Mouse (Mus musculus) embryonic facial prominence, embryonic 12.5 days (tissue): Measurements from ENCODE around the gene Arid5b. TPM values are rescaled to one million over a fixed set of nuclear protein-coding genes. Genes with fewer than 3 reads are reported as not detected.

Experiments
- ATAC-seq: fragments of 200-750 bp; cut with Nextera tagmentation; 2 replicates; pipeline ENCODE4 v1.8.0; 2017; ENCODE audit not compliant: insufficient number of reproducible peaks, insufficient read depth, low FRiP score, low TSS enrichment
- H3K27ac ChIP-seq: fragments of 300-500 bp; sonication (generic); 2 replicates; pipeline ENCODE4 v1.5.1; 2016; ENCODE audit warnings: mild to moderate bottlenecking
- H3K27me3 ChIP-seq: fragments of 300-500 bp; sonication (generic); 2 replicates; pipeline ENCODE4 v1.6.1; 2016; ENCODE audit warnings: mild to moderate bottlenecking, moderate library complexity
- H3K36me3 ChIP-seq: fragments of 300-500 bp; sonication (generic); 2 replicates; pipeline ENCODE4 v1.6.1; 2016; ENCODE audit warnings: mild to moderate bottlenecking
- H3K4me1 ChIP-seq: fragments of 300-500 bp; sonication (generic); 2 replicates; pipeline ENCODE4 v1.6.1; 2016
- H3K4me2 ChIP-seq: fragments of 300-500 bp; sonication (generic); replicated peaks from 2 replicates; pipeline ENCODE4 v1.6.1; 2016; ENCODE audit warnings: mild to moderate bottlenecking, moderate library complexity
- H3K4me3 ChIP-seq: fragments of 300-500 bp; sonication (generic); 2 replicates; pipeline ENCODE4 v1.5.1; 2016; ENCODE audit warnings: mild to moderate bottlenecking
- H3K9ac ChIP-seq: fragments of 300-500 bp; sonication (generic); 2 replicates; pipeline ENCODE4 v1.6.1; 2016; ENCODE audit warnings: mild to moderate bottlenecking, moderate library complexity
- H3K9me3 ChIP-seq: fragments of 300-500 bp; sonication (generic); 2 replicates; pipeline ENCODE4 v1.6.1; 2016; ENCODE audit warnings: mild to moderate bottlenecking, moderate library complexity
- WGBS: fragments of 180-500 bp; shearing (Covaris S2); methylation state at CpG from one replicate; pipeline ENCODE4 v1.1.7; 2016; 5-methylcytosine and 5-hydroxymethylcytosine counted together
- polyA plus RNA-seq: library from polyadenylated mRNA; unstranded; fragments of >200 nt; fragmentation: Nextera tagmentation; extraction: Ambion mirVana; gene quantifications from 2 replicates; pipeline ENCODE4 v1.2.1, GENCODE M21; 2016

Arid5b gene
- polyA plus RNA-seq, 1 experiment from 2014 or later, result 50.9 TPM

DNA sequence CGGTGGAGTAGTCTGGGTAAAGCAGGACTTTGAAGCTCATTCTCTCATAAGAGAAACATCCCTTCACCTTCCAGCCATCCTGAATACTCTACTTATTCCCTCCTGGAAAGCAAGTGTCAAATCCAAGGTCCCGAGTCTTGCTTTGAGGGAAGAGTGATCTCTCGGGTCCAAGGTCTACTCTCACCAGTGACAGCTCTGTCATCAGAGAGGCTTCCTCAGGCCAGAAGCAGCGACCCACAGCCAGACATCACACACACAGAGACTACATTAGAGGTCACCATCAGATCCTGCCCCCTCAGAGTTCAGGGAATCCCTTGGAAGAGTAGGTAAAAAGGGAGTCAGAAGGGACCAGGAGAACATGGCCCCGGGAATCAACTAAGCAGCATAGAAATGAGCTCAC, 140.4 kb downstream of the Arid5b start:
- Histone ChIP-seq H3K4me2 (no peak overlapping the region), H3K9ac (no peak overlapping the region), H3K4me3 (no peak overlapping the region), H3K9me3 (no peaks in the 10 kb centered on the region), H3K36me3 (peaks cover 10% of the 10 kb centered on the region; the same call in 1 of the 2 replicates), H3K4me1 (peaks cover 31% of the 10 kb centered on the region), H3K27me3 (no peaks in the 10 kb centered on the region), H3K27ac (no peak overlapping the region)
- ATAC-seq, result no peak
- WGBS, result 94% methylated on average over 5 of the region's 5 CpGs

DNA sequence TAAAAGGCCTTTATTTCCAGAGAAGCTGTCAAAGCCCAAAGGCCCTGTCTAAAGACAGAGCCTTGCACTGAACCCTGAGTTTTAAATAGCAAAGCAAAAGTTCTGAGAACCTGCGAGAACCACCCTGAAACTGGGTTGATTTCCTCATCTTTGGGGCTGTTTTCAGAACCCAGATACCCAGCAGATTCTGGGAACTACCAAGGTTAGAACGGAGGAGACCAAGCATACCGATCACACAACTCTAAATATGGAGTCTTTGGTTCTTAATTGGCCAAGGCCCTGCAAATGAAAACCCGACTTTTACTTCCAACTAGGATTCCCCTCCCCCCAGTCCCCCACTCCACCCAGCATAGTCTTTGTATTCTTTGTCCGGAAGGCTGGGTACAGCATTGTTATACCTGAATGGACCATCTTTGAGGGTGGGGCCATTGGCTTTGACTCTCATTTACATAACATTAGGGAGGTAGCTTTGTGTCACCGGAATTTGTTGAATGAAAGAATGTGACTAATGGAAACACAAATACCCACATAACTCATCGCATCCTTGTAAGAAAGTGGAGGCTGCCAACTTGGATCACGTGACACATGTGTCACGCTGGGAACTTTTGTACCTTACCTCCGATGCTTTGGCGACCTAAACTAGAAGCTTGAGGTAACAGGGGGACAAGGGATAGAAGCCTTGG, 141.2 kb downstream of the Arid5b start:
- no peak overlapping the region for H3K4me3 ChIP-seq
- no peak overlapping the region for H3K9ac ChIP-seq
- WGBS, result 60% methylated on average over 11 of the region's 11 CpGs
- H3K4me1 ChIP-seq, result peaks cover 31% of the 10 kb centered on the region
- no peaks in the 10 kb centered on the region for H3K27me3 ChIP-seq
- no peak for ATAC-seq
- H3K9me3 ChIP-seq, result no peaks in the 10 kb centered on the region
- peak overlapping the region; percentile 56 for H3K4me2 ChIP-seq
- peak overlapping the region; percentile 79 for H3K27ac ChIP-seq
- peaks cover 18% of the 10 kb centered on the region; the same call in 1 of the 2 replicates for H3K36me3 ChIP-seq

DNA sequence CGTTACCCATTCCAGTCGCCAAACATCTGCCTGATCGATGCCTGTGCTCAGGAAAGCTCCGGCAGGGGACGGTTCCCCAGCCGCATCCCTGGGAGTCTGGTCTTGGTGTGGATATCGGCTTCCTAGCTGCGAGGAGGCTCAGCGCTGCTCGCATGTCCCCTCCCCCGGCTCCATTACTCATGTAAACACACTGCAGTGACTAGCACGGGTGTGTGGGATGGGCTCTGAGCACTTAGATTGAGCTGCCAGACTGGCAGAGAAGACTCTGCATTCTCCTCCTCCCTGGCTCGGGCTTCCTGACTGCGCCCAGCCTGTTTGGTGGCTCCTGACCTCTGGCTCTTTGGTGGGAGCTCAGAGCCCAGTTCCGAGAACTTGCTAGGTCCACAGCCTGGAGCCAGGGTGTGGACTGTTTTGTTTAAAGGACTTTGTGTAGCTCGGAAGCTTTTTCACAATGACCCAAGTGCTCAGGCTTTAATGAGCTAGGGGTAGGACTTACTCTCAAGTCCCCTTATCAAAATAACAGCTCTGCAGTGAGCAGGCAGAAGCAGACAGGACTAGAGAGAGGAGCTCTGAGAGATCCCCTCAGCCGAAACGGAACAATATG, 142.0 kb downstream of the Arid5b start:
- peak overlapping the region; percentile 27 for H3K4me3 ChIP-seq
- 0 out of 2 replicates have a peak overlapping the region, but pooled peaks have one; percentile 31 for H3K9ac ChIP-seq
- H3K27me3 ChIP-seq, result no peaks in the 10 kb centered on the region
- peak overlapping the region; percentile 79 for H3K27ac ChIP-seq
- peak; percentile 88 for ATAC-seq
- 2% methylated on average over 18 of the region's 18 CpGs for WGBS
- H3K4me1 ChIP-seq, result peaks cover 31% of the 10 kb centered on the region
- no peaks in the 10 kb centered on the region for H3K9me3 ChIP-seq
- peaks cover 25% of the 10 kb centered on the region; the same call in 1 of the 2 replicates for H3K36me3 ChIP-seq
- H3K4me2 ChIP-seq, result peak overlapping the region; percentile 56

DNA sequence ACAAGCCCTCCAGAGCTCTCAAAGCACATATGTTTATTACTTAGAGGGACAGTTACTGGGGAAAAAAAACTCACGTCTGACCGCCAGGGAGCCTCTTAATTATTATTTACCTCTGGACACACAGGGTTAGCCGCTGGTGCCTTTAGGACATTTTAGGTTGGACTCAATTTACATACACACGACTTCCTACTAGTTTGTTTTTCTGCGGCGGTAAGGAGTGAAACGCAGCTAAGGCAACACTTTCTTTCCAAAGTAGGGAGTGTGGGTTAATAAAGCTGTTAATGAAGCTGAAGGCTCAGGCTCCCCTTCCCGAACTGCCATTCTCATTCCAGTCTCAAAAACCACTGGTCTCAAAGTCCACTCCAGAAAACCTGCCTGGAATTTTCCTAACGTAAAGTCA, 142.5 kb downstream of the Arid5b start:
- no peaks in the 10 kb centered on the region for H3K27me3 ChIP-seq
- H3K36me3 ChIP-seq, result peaks cover 25% of the 10 kb centered on the region; the same call in 1 of the 2 replicates
- H3K4me2 ChIP-seq, result peak overlapping the region; percentile 56
- peak overlapping the region; percentile 27 for H3K4me3 ChIP-seq
- H3K9me3 ChIP-seq, result no peaks in the 10 kb centered on the region
- ATAC-seq, result no peak
- WGBS, result 1% methylated on average over 9 of the region's 9 CpGs
- H3K9ac ChIP-seq, result 0 out of 2 replicates have a peak overlapping the region, but pooled peaks have one; percentile 31
- peaks cover 31% of the 10 kb centered on the region for H3K4me1 ChIP-seq
- H3K27ac ChIP-seq, result peak overlapping the region; percentile 79

DNA sequence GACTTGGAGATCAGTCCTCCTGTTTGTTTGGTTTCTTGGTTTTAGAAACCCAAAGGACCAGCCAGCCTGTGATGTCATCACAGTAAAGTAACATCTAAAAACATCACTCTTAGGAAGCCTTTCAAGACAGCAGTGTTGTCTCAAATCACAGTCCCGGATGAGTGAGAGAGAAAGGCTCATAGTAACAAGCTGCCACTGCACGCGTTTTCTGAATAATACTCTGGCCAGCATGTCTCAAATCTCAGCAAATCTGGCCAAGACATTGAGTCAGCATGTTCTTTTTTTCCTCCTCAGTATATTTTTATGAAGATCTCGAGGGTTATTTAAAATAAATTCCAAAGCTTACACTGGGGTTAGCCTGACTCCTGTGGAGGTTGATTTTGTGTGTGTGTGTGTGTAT, 143.1 kb downstream of the Arid5b start:
- no peak overlapping the region for H3K27ac ChIP-seq
- ATAC-seq, result no peak
- peak overlapping the region; percentile 56 for H3K4me2 ChIP-seq
- H3K9me3 ChIP-seq, result no peaks in the 10 kb centered on the region
- H3K4me3 ChIP-seq, result peak overlapping the region; percentile 27; the same call in 1 of the 2 replicates
- WGBS, result 21% methylated on average over 4 of the region's 4 CpGs
- no peak overlapping the region for H3K9ac ChIP-seq
- peaks cover 33% of the 10 kb centered on the region for H3K4me1 ChIP-seq
- no peaks in the 10 kb centered on the region for H3K27me3 ChIP-seq
- H3K36me3 ChIP-seq, result peaks cover 28% of the 10 kb centered on the region; the same call in 1 of the 2 replicates

DNA sequence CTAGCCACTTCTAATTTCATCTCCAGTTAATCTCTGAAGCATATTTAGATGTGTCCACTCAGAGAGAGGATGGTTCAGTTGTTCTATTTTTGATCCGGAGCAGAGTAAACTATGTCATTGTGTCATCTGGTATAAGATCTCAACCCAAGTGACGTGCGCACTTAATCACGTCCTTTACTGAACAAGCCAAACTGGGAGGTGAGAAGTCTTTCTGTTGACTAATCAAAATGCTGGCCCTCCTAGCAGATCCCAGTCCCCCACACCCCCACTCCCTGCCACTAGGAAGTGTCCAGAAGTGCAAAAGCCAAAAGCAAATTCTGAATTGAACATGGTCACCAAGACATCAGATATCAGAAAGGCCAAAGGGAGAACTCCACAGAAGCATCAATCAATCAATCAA, 144.0 kb downstream of the Arid5b start:
- Histone ChIP-seq H3K4me3 (no peak overlapping the region), H3K36me3 (peaks cover 29% of the 10 kb centered on the region; the same call in 1 of the 2 replicates), H3K27ac (no peak overlapping the region), H3K4me2 (no peak overlapping the region), H3K27me3 (no peaks in the 10 kb centered on the region), H3K9ac (no peak overlapping the region), H3K9me3 (no peaks in the 10 kb centered on the region), H3K4me1 (peaks cover 38% of the 10 kb centered on the region)
- WGBS, result 81% methylated on average over 4 of the region's 4 CpGs
- ATAC-seq, result no peak

DNA sequence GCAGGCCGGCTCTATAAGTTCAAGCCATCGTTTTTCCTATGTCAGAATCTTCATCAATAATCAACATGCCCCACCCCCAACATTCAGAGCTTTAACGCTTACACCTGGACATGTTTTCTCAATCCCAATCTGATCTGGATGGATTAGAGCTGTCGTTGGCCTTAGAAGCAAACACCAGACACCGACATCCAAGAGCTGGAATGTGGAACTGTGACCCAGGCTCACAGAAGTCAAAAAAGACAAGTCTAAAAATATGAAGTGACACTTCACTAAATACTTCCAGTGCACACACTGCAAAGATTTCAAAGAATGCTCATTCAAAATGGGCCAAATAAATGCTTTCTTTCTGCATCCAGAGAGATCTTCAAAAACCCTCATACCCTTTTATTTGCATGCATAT, 144.5 kb downstream of the Arid5b start:
- Histone ChIP-seq H3K9ac (no peak overlapping the region), H3K27me3 (no peaks in the 10 kb centered on the region), H3K36me3 (peaks cover 29% of the 10 kb centered on the region; the same call in 1 of the 2 replicates), H3K4me2 (no peak overlapping the region), H3K27ac (no peak overlapping the region), H3K4me1 (peaks cover 38% of the 10 kb centered on the region), H3K4me3 (no peak overlapping the region), H3K9me3 (no peaks in the 10 kb centered on the region)
- ATAC-seq, result no peak
- 70% methylated on average over 5 of the region's 5 CpGs for WGBS

DNA sequence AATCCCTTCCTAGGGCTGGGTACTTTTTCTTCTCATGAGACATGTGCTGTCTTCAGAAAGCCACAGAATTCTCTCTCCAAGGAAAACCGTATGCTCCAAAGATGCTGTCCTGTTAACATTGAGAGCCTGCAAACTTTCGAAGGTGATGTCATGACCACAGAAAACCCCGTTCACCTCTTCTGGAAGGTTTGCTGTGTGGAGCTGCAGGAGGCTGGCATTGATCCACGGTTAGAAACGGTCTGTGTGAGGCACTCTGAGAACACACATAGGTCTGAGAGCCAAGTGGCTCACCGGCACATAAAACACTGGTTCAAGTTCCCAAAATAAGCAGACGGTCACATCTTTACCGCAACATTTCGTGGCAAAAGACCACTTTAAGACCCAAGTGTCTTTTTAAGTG, 145.9 kb downstream of the Arid5b start:
- H3K4me2 ChIP-seq, result no peak overlapping the region
- H3K4me3 ChIP-seq, result no peak overlapping the region
- WGBS, result 91% methylated on average over 9 of the region's 9 CpGs
- H3K27me3 ChIP-seq, result no peaks in the 10 kb centered on the region
- ATAC-seq, result no peak
- peaks cover 42% of the 10 kb centered on the region for H3K4me1 ChIP-seq
- no peak overlapping the region for H3K9ac ChIP-seq
- H3K9me3 ChIP-seq, result no peaks in the 10 kb centered on the region
- H3K36me3 ChIP-seq, result peaks cover 25% of the 10 kb centered on the region; the same call in 1 of the 2 replicates
- H3K27ac ChIP-seq, result no peak overlapping the region

DNA sequence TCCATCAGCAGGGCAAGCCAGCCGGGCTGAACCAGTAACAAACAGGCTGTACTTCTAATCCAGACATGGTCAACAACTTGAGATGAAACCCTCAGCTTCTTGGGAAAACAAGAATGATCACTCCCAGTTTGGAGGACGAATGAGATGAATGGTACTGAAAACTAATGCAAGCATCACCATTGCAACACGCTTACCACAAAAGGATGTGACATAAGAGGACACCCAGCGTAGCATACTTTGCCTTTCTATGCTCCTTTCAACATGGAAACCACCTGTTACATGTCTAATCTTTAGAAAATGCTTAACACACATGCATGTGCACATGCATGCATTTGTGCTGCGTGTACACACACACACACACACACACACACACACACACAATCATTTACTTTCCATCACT, 146.4 kb downstream of the Arid5b start:
- H3K9ac ChIP-seq, result no peak overlapping the region
- 90% methylated on average over 5 of the region's 5 CpGs for WGBS
- H3K9me3 ChIP-seq, result no peaks in the 10 kb centered on the region
- peaks cover 42% of the 10 kb centered on the region for H3K4me1 ChIP-seq
- no peak for ATAC-seq
- no peak overlapping the region for H3K4me2 ChIP-seq
- H3K4me3 ChIP-seq, result no peak overlapping the region
- no peak overlapping the region for H3K27ac ChIP-seq
- H3K36me3 ChIP-seq, result peaks cover 25% of the 10 kb centered on the region; the same call in 1 of the 2 replicates
- no peaks in the 10 kb centered on the region for H3K27me3 ChIP-seq

DNA sequence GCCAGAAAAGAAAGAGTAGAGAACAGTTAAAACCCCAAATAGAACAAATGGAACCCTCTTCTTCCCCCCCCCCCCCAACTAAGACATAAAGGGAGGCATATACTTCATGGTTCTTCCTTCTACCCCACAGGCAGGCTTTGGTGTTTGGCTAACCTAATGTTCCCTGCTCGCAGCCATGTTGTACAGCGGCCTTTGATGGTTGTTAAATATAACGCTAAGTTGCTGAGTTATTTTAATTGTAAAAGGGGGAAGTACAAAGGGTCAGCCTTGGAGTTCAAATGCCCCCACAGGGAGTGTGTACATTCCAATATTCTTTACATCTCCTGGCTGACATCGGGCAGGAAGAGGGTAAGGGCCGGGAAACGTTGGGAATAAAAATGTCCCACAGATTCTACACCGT, 148.9 kb downstream of the Arid5b start:
- WGBS, result 44% methylated on average over 7 of the region's 7 CpGs
- no peaks in the 10 kb centered on the region for H3K9me3 ChIP-seq
- ATAC-seq, result no peak
- no peak overlapping the region for H3K27ac ChIP-seq
- no peak overlapping the region for H3K4me3 ChIP-seq
- H3K27me3 ChIP-seq, result no peaks in the 10 kb centered on the region
- no peak overlapping the region for H3K9ac ChIP-seq
- H3K4me2 ChIP-seq, result no peak overlapping the region
- H3K4me1 ChIP-seq, result peaks cover 22% of the 10 kb centered on the region
- H3K36me3 ChIP-seq, result peaks cover 29% of the 10 kb centered on the region

DNA sequence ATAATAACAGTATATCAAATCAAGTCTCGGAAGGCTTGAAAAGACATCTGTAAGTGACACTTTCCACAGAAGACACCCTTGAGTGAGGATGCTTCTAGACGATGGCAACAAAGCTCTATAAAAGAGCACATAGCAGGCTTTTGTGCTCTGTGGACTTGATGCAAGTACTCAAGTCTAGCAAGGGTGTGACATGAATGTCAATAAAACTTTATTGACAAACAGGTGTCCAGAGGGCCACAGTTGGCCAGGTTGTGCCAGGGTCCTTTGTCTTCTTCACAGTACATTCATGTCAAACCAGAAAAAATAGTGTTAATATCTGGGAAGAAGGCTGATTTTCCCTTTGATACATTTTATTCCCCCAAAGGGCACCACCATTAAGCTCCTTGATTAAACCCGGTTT, 149.5 kb downstream of the Arid5b start:
- Histone ChIP-seq H3K9me3 (no peaks in the 10 kb centered on the region), H3K4me2 (no peak overlapping the region), H3K9ac (no peak overlapping the region), H3K4me1 (peaks cover 22% of the 10 kb centered on the region), H3K36me3 (peaks cover 29% of the 10 kb centered on the region), H3K4me3 (no peak overlapping the region), H3K27me3 (no peaks in the 10 kb centered on the region), H3K27ac (no peak overlapping the region)
- WGBS, result 85% methylated on average over 3 of the region's 3 CpGs
- ATAC-seq, result no peak

DNA sequence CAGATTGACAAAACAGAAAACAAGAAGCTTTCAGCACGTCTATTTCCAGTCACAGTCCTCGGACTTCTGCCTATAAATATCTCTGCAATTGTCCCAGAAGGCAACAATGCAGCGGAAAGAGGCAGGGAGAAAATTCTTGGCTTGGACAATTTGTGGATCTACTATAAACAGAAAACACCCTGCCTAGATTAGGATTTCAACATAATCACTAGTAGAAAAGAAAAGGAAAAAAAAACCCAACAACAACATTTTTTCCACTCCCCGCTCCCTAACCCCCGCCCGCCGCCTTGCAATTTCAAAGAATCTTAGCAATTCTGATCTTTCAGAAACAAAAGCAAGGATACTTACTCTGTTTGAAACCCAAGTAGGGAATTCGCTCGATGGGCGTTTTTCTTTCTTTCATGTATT, 150.1 kb downstream of the Arid5b start:
- no peak overlapping the region for H3K27ac ChIP-seq
- 51% methylated on average over 10 of the region's 10 CpGs for WGBS
- no peaks in the 10 kb centered on the region for H3K9me3 ChIP-seq
- H3K27me3 ChIP-seq, result no peaks in the 10 kb centered on the region
- H3K4me3 ChIP-seq, result no peak overlapping the region
- H3K4me2 ChIP-seq, result no peak overlapping the region
- ATAC-seq, result no peak
- no peak overlapping the region for H3K9ac ChIP-seq
- peaks cover 22% of the 10 kb centered on the region for H3K4me1 ChIP-seq
- peaks cover 27% of the 10 kb centered on the region for H3K36me3 ChIP-seq
